Mouse (Mus musculus): ENCODE results near the gene Tlr13. TPM values are rescaled to one million over a fixed set of nuclear protein-coding genes. Genes with fewer than 3 reads are reported as not detected.

Tlr13 gene
- total and polyA plus RNA-seq, 3 experiments, result not detected

DNA sequence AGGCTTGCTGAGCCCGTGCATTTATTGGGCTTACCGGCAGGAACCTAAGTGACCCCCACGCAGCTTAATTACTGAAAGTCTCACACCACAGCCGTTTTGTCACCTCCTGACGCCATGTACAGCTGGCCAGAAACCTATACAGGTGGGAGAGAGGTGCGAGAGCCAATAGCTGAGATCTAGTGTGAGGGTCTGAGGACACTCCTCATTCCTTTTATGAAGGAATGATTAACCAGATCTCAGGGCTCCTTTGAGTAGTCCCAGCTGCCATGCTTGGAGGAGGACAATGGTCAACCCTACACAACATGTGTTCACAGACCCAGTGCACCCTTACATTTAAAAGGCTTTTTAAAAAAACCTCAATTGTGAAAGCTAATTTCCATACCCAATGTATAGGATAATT, 14.7 kb upstream of the Tlr13 start:
- Histone ChIP-seq H3K9ac (ENCODE audit: control insufficient read depth, low read depth, low read length, poor library complexity, severe bottlenecking) (no peak overlapping the region), H3K27me3 (ENCODE audit: control insufficient read depth in 1 of 2, insufficient read depth in 2 of 2, low read length in 2 of 2) (no peaks in the 10 kb centered on the region), H3K4me3 (ENCODE audit: control insufficient read depth in 1 of 2, insufficient read depth in 1 of 2, low read depth in 2 of 2, low read length in 2 of 2) (no peak overlapping the region), H3K9me3 (replicated peaks; ENCODE audit: insufficient read depth, low read length) (no peaks in the 10 kb centered on the region), H3K27ac (ENCODE audit: control insufficient read depth, low read depth, low read length) (no peak overlapping the region), H3K36me3 (ENCODE audit: control insufficient read depth in 1 of 2, insufficient read depth in 2 of 2, low read length in 2 of 2) (no peaks in the 10 kb centered on the region), H3K79me2 (ENCODE audit: control insufficient read depth, insufficient read depth, low read length, poor library complexity) (no peaks in the 10 kb centered on the region), H3K4me1 (ENCODE audit: control insufficient read depth in 1 of 2, insufficient read depth in 2 of 2, low read length in 2 of 2) (no peaks in the 10 kb centered on the region)
- DNase-seq (ENCODE audit: low read depth, low spot score), result no peak
- no peak for TF ChIP-seq ZNF384 (IDR thresholded peaks at IDR 0.05; ENCODE audit: low read depth, low read length)

GRCm38 (mm10) chrX:106129877-106130276, 13.1 kb upstream of the Tlr13 start:
- DNase-seq (ENCODE audit: low read depth, low spot score), result no peak
- Histone ChIP-seq H3K4me3 (ENCODE audit: control insufficient read depth in 1 of 2, insufficient read depth in 1 of 2, low read depth in 2 of 2, low read length in 2 of 2) (no peak overlapping the region), H3K27ac (ENCODE audit: control insufficient read depth, low read depth, low read length) (no peak overlapping the region), H3K27me3 (ENCODE audit: control insufficient read depth in 1 of 2, insufficient read depth in 2 of 2, low read length in 2 of 2) (no peaks in the 10 kb centered on the region), H3K4me1 (ENCODE audit: control insufficient read depth in 1 of 2, insufficient read depth in 2 of 2, low read length in 2 of 2) (no peaks in the 10 kb centered on the region), H3K36me3 (ENCODE audit: control insufficient read depth in 1 of 2, insufficient read depth in 2 of 2, low read length in 2 of 2) (no peaks in the 10 kb centered on the region), H3K9ac (ENCODE audit: control insufficient read depth, low read depth, low read length, poor library complexity, severe bottlenecking) (no peak overlapping the region), H3K9me3 (replicated peaks; ENCODE audit: insufficient read depth, low read length) (no peaks in the 10 kb centered on the region), H3K79me2 (ENCODE audit: control insufficient read depth, insufficient read depth, low read length, poor library complexity) (no peaks in the 10 kb centered on the region)
- no peak for TF ChIP-seq GATA1 (IDR thresholded peaks at IDR 0.05; ENCODE audit: low read depth, low read length)
- TF ChIP-seq SMC3 (IDR thresholded peaks at IDR 0.05; ENCODE audit: low read depth, low read length), result no peak
- no peak for TF ChIP-seq CHD1 (IDR thresholded peaks at IDR 0.05; ENCODE audit: low read depth, low read length)
- TF ChIP-seq ZNF384 (IDR thresholded peaks at IDR 0.05; ENCODE audit: low read depth, low read length), result no peak
- no peak for TF ChIP-seq ZMIZ1 (IDR thresholded peaks at IDR 0.05; ENCODE audit: low read depth, low read length)
- no peak for TF ChIP-seq SIN3A (IDR thresholded peaks at IDR 0.05; ENCODE audit: low read length)
- TF ChIP-seq ETS1 (IDR thresholded peaks at IDR 0.05; ENCODE audit: low read depth, low read length), result no peak
- no peak for TF ChIP-seq TAL1 (IDR thresholded peaks at IDR 0.05; ENCODE audit: low read length)
- no peak for TF ChIP-seq ELF1 (IDR thresholded peaks at IDR 0.05; ENCODE audit: low read depth, low read length)

DNA sequence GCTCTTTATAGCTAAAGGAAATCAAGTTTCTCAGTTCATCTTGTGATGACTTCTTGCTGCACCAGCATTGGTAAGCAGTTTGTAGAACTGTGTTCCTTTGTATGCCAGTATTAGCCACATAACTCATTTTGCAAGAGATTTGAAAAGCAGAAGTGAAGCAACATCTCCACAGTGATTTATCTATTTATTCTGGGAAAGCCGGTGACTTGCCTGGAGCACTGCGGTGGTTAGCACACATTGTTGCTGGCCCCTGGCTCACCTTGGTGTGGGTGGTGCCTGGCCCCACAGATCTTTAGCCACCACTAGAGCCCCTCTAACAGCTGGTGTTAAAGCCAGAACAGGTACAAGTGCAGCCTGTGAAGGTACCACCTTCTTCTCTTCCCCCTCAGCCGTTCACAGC, 8.1 kb upstream of the Tlr13 start:
- peaks cover 0 to 5% of the 10 kb centered on the region in 2 experiments; a peak in 1 of 4 replicates for H3K36me3 ChIP-seq (ENCODE audit: control insufficient read depth in 1 of 2, insufficient read depth in 2 of 2, low read length in 2 of 2)
- DNase-seq (ENCODE audit: low read depth, low spot score), result peak; percentile 7
- H3K79me2 ChIP-seq (ENCODE audit: control insufficient read depth, insufficient read depth, low read length, poor library complexity), result no peaks in the 10 kb centered on the region
- H3K9me3 ChIP-seq (replicated peaks; ENCODE audit: insufficient read depth, low read length), result no peaks in the 10 kb centered on the region
- H3K4me3 ChIP-seq (ENCODE audit: control insufficient read depth in 1 of 2, insufficient read depth in 1 of 2, low read depth in 2 of 2, low read length in 2 of 2), result no peak overlapping the region
- no peak overlapping the region for H3K27ac ChIP-seq (ENCODE audit: control insufficient read depth, low read depth, low read length)
- H3K27me3 ChIP-seq (ENCODE audit: control insufficient read depth in 1 of 2, insufficient read depth in 2 of 2, low read length in 2 of 2), result no peaks in the 10 kb centered on the region
- TF ChIP-seq RCOR1 (IDR thresholded peaks at IDR 0.05; ENCODE audit: low read depth, low read length) (0 out of 2 replicates have a peak, but pooled peaks have one; percentile 29), MYB (IDR thresholded peaks at IDR 0.05; ENCODE audit: low read depth, low read length) (no peak)
- no peak overlapping the region for H3K9ac ChIP-seq (ENCODE audit: control insufficient read depth, low read depth, low read length, poor library complexity, severe bottlenecking)
- peaks cover 2 to 7% of the 10 kb centered on the region in 2 experiments; a peak in 2 of 4 replicates for H3K4me1 ChIP-seq (ENCODE audit: control insufficient read depth in 1 of 2, insufficient read depth in 2 of 2, low read length in 2 of 2)
